ENCODE assay signal across 24 mouse cellular contexts in genomic region chr11:29395135-29395746, GRCm38 (mm10). TPM values are rescaled to one million over a fixed set of nuclear protein-coding genes. Genes with fewer than 3 reads are reported as not detected.
DNase-seq lines count a peak whose midpoint lies in the region; TF ChIP-seq lines count a peak whose summit lies in the region.
"Had no signal": no experiment of that assay in that cellular context is flagged by ENCODE, and none has a peak within 500 bp of the region (broad histone marks: within the 10 kb centered on the region; RNA-seq: fewer than 3 reads in every experiment).

No protein-coding gene starts in this region.

- H3K36me3 ChIP-seq in MEL (ENCODE audit: control insufficient read depth in 1 of 2, insufficient read depth in 2 of 2, low read length in 2 of 2) = peaks cover 0 to 25% of the 10 kb centered on the region in 2 experiments; a peak in 2 of 4 replicates

- peak; percentile 38 to 90 for TF ChIP-seq EP300 in MEL (IDR thresholded peaks at IDR 0.05; ENCODE audit: low read depth in 1 of 2, low read length in 2 of 2)

- H3K27me3 ChIP-seq in MEL (ENCODE audit: control insufficient read depth in 1 of 2, insufficient read depth in 2 of 2, low read length in 2 of 2) = no peaks in the 10 kb centered on the region
- H3K27me3 ChIP-seq: CH12.LX, Patski had no signal

- no peak for TF ChIP-seq RAD21 in MEL (IDR thresholded peaks at IDR 0.05; ENCODE audit: low read depth, low read length)

- H3K27ac ChIP-seq in MEL (ENCODE audit: control insufficient read depth, low read depth, low read length) = peak overlapping the region; percentile 32; the same call in 1 of the 2 replicates

- H3K79me2 ChIP-seq in MEL (ENCODE audit: control insufficient read depth, insufficient read depth, low read length, poor library complexity) = peaks cover 2% of the 10 kb centered on the region; the same call in 1 of the 2 replicates

- TF ChIP-seq POLR2A in MEL (IDR thresholded peaks at IDR 0.05; ENCODE audit: control insufficient read depth in 1 of 2, insufficient read depth in 1 of 2, low read depth in 1 of 2, low read length in 2 of 2, poor library complexity in 1 of 2) = no peak

- no peak overlapping the region for H3K4me3 ChIP-seq in MEL (ENCODE audit: control insufficient read depth in 1 of 2, insufficient read depth in 1 of 2, low read depth in 2 of 2, low read length in 2 of 2)

- H3K4me1 ChIP-seq in MEL (ENCODE audit: control insufficient read depth in 1 of 2, insufficient read depth in 2 of 2, low read length in 2 of 2) = peaks cover 5 to 14% of the 10 kb centered on the region in 2 experiments

- no peak overlapping the region for H3K9ac ChIP-seq in MEL (ENCODE audit: control insufficient read depth, low read depth, low read length, poor library complexity, severe bottlenecking)

- TF ChIP-seq CTCF in MEL (IDR thresholded peaks at IDR 0.05 in 2 of 3, conservative IDR thresholded peaks at IDR 0.05 in 1 of 3; ENCODE audit: control insufficient read depth in 1 of 3, insufficient read depth in 1 of 3, low read depth in 2 of 3, low read length in 3 of 3, poor library complexity in 1 of 3, severe bottlenecking in 1 of 3) = no peak

- no peaks in the 10 kb centered on the region for H3K9me3 ChIP-seq in MEL (replicated peaks; ENCODE audit: insufficient read depth, low read length)
- H3K9me3 ChIP-seq: G1E had no signal

- peak; percentile 55 for DNase-seq in 416B (ENCODE audit: low read depth)
- DNase-seq in MEL (ENCODE audit: low read depth, low spot score) = peak; percentile 85
- peak; percentile 46 for DNase-seq in MEL-GATA-1-ER (ENCODE audit: extremely low read depth, low read depth)
- DNase-seq in thymus, postnatal 25 days = no peak
- no peak for DNase-seq in adipocyte (ENCODE audit: low spot score)
- DNase-seq in MN1 (ENCODE audit: low spot score) = no peak
- DNase-seq: adrenal gland, adult 2 months; adrenal gland, adult 8-10 months; adrenal gland, postnatal 10 days; adrenal gland, postnatal 14 days; adrenal gland, postnatal 25 days; adrenal gland, postnatal 36 days; B cell, adult 2 months; cerebellum, adult 11 months; cerebellum, adult 11-12 months; cerebellum, adult 18-20 months; cerebellum, adult 2 months; cerebellum, adult 8-10 months; cerebellum, adult 9-10 months; cerebellum, adult 9-11 months; cerebellum, postnatal 10 days had no signal

TF ChIP-seq in MEL, 35 proteins besides CTCF, POLR2A, EP300 and RAD21:
- no peak for TF ChIP-seq CHD1 (IDR thresholded peaks at IDR 0.05; ENCODE audit: low read depth, low read length)
- no peak for TF ChIP-seq ZKSCAN1 (IDR thresholded peaks at IDR 0.05; ENCODE audit: low read depth, low read length)
- TF ChIP-seq NRF1 (IDR thresholded peaks at IDR 0.05; ENCODE audit: insufficient read depth, low read depth, low read length, poor library complexity, severe bottlenecking) = no peak
- no peak for TF ChIP-seq NELFE (IDR thresholded peaks at IDR 0.05; ENCODE audit: low read depth, low read length)
- no peak for TF ChIP-seq KAT2A (conservative IDR thresholded peaks at IDR 0.05; ENCODE audit: low read depth, low read length)
- peak; percentile 77 for TF ChIP-seq ETS1 (IDR thresholded peaks at IDR 0.05; ENCODE audit: low read depth, low read length)
- no peak for TF ChIP-seq MEF2A (IDR thresholded peaks at IDR 0.05; ENCODE audit: extremely low read depth, insufficient replicate concordance, low read depth, low read length, poor library complexity, severe bottlenecking)
- TF ChIP-seq MXI1 (IDR thresholded peaks at IDR 0.05; ENCODE audit: low read depth, low read length) = peak; percentile 47; the same call in 1 of the 2 replicates
- TF ChIP-seq CHD2 (IDR thresholded peaks at IDR 0.05; ENCODE audit: low read length) = no peak
- no peak for TF ChIP-seq SMC3 (IDR thresholded peaks at IDR 0.05; ENCODE audit: low read depth, low read length)
- TF ChIP-seq GABPA (IDR thresholded peaks at IDR 0.05; ENCODE audit: low read depth, low read length) = no peak
- no peak for TF ChIP-seq USF1 (IDR thresholded peaks at IDR 0.05; ENCODE audit: low read depth, low read length)
- TF ChIP-seq MYC (IDR thresholded peaks at IDR 0.05; ENCODE audit: low read depth, low read length) = 0 out of 2 replicates have a peak, but pooled peaks have one; percentile 39
- TF ChIP-seq MAZ (IDR thresholded peaks at IDR 0.05; ENCODE audit: low read depth, low read length) = no peak
- no peak for TF ChIP-seq ZMIZ1 (IDR thresholded peaks at IDR 0.05; ENCODE audit: low read depth, low read length)
- TF ChIP-seq E2F4 (IDR thresholded peaks at IDR 0.05; ENCODE audit: borderline replicate concordance, low read depth, low read length) = no peak
- no peak for TF ChIP-seq ZNF384 (IDR thresholded peaks at IDR 0.05; ENCODE audit: low read depth, low read length)
- no peak for TF ChIP-seq POLR2AphosphoS2 (IDR thresholded peaks at IDR 0.05; ENCODE audit: low read length)
- TF ChIP-seq MAFK (IDR thresholded peaks at IDR 0.05; ENCODE audit: borderline replicate concordance, low read depth, low read length) = peak; percentile 34; the same call in 1 of the 2 replicates
- TF ChIP-seq MAX (IDR thresholded peaks at IDR 0.05; ENCODE audit: low read length) = no peak
- TF ChIP-seq SIN3A (IDR thresholded peaks at IDR 0.05; ENCODE audit: low read length) = peak; percentile 62
- TF ChIP-seq HCFC1 (IDR thresholded peaks at IDR 0.05; ENCODE audit: low read depth, low read length) = no peak
- no peak for TF ChIP-seq UBTF (IDR thresholded peaks at IDR 0.05; ENCODE audit: borderline replicate concordance, insufficient read depth, low read depth, low read length)
- no peak for TF ChIP-seq ZC3H11A (IDR thresholded peaks at IDR 0.05; ENCODE audit: low read depth, low read length)
- TF ChIP-seq BHLHE40 (IDR thresholded peaks at IDR 0.05; ENCODE audit: borderline replicate concordance, low read depth, low read length) = no peak
- TF ChIP-seq GATA1 (IDR thresholded peaks at IDR 0.05; ENCODE audit: low read depth, low read length) = peak; percentile 94
- peak; percentile 93 for TF ChIP-seq RCOR1 (IDR thresholded peaks at IDR 0.05; ENCODE audit: low read depth, low read length)
- no peak for TF ChIP-seq TBP (IDR thresholded peaks at IDR 0.05; ENCODE audit: low read depth, low read length)
- peak; percentile 72 for TF ChIP-seq ELF1 (IDR thresholded peaks at IDR 0.05; ENCODE audit: low read depth, low read length)
- TF ChIP-seq MYB (IDR thresholded peaks at IDR 0.05; ENCODE audit: low read depth, low read length) = 0 out of 2 replicates have a peak, but pooled peaks have one; percentile 18
- TF ChIP-seq USF2 (IDR thresholded peaks at IDR 0.05; ENCODE audit: borderline replicate concordance in 1 of 2, insufficient read depth in 1 of 2, low read depth in 1 of 2, low read length in 2 of 2) = no peak
- peak; percentile 94 for TF ChIP-seq JUND (IDR thresholded peaks at IDR 0.05; ENCODE audit: low read depth, low read length)
- TF ChIP-seq TAL1 (IDR thresholded peaks at IDR 0.05; ENCODE audit: low read length) = no peak
- TF ChIP-seq POLR2AphosphoS5 (IDR thresholded peaks at IDR 0.05; ENCODE audit: borderline replicate concordance, low read depth, low read length) = no peak
- TF ChIP-seq TCF12 (IDR thresholded peaks at IDR 0.05; ENCODE audit: low read depth, low read length) = peak; percentile 17; the same call in 1 of the 2 replicates
TF ChIP-seq in MEL: peak in this region for 11.

RNA-seq across cellular contexts. Expression of gene Ccdc88a, which starts 21.8 kb away (rescaled TPM):
- total RNA-seq in MEL (2012; rRNA removed) = 4.0 and 4.4 TPM in 2 replicates
- polyA plus RNA-seq in MEL (2012; ENCODE audit: insufficient read depth in 1 of 2, insufficient read length in 2 of 2, low read depth in 1 of 2, low replicate concordance in 2 of 2, missing spikeins in 1 of 2) = 100 to 1,000 TPM in 1 of 2 experiments, 1 to 10 TPM in 1; 5.9 to 225 TPM

Comparison
In these comparisons a context has a peak if more than half of its experiments do, and no peak if none do; other contexts are left out.
1. DNase-seq: peak in 416B (single experiment), MEL (single experiment) and MEL-GATA-1-ER (single experiment); none in thymus, postnatal 25 days (single experiment), adipocyte (single experiment) and MN1 (single experiment).